Mouse (Mus musculus) neural tube, embryonic 11.5 days (tissue): ENCODE measurements around the gene Lsm10. TPM values are rescaled to one million over a fixed set of nuclear protein-coding genes. Genes with fewer than 3 reads are reported as not detected.

ENCODE experiments used
- ATAC-seq: fragments of 200-750 bp; cut with Nextera tagmentation; 2 replicates; pipeline ENCODE4 v1.8.0; 2017; ENCODE audit warnings: moderate number of reproducible peaks, mild to moderate bottlenecking, moderate TSS enrichment, moderate library complexity; ENCODE audit not compliant: insufficient read depth, low FRiP score, low TSS enrichment
- DNase-seq: peaks from one replicate; pipeline ENCODE4 v3.0.0-alpha.2; 2015; ENCODE audit warnings: low spot score
- H3K27ac ChIP-seq: fragments of 300-500 bp; sonication (generic); 2 replicates; pipeline ENCODE4 v1.5.1; 2014; ENCODE audit warnings: low read depth, mild to moderate bottlenecking, low read length
- H3K27me3 ChIP-seq: fragments of 300-500 bp; sonication (generic); 2 replicates; pipeline ENCODE4 v1.6.1; 2014; ENCODE audit warnings: mild to moderate bottlenecking, low read length, mixed read lengths; ENCODE audit not compliant: control insufficient read depth, insufficient read depth
- H3K36me3 ChIP-seq: fragments of 300-500 bp; sonication (generic); 2 replicates; pipeline ENCODE4 v1.6.1; 2014; ENCODE audit warnings: mild to moderate bottlenecking, low read length, moderate library complexity, mixed read lengths; ENCODE audit not compliant: control insufficient read depth, insufficient read depth
- H3K4me1 ChIP-seq: fragments of 300-500 bp; sonication (generic); 2 replicates; pipeline ENCODE4 v1.6.1; 2014; ENCODE audit warnings: low read length, mixed read lengths; ENCODE audit not compliant: control insufficient read depth, insufficient read depth
- H3K4me2 ChIP-seq: fragments of 300-500 bp; sonication (generic); 2 replicates; pipeline ENCODE4 v1.6.1; 2014; ENCODE audit warnings: low read depth, mild to moderate bottlenecking, moderate library complexity
- H3K4me3 ChIP-seq: fragments of 300-500 bp; sonication (generic); 2 replicates; pipeline ENCODE4 v1.5.1; 2014; ENCODE audit warnings: low read depth, low read length
- H3K9ac ChIP-seq: fragments of 300-500 bp; sonication (generic); 2 replicates; pipeline ENCODE4 v1.6.1; 2014; ENCODE audit warnings: mild to moderate bottlenecking, low read length
- H3K9me3 ChIP-seq: fragments of 300-500 bp; sonication (generic); 2 replicates; pipeline ENCODE4 v1.6.1; 2016; ENCODE audit warnings: low read length; ENCODE audit not compliant: control insufficient read depth
- WGBS: fragments of 180-500 bp; shearing (Covaris S2); extraction: QIAGEN DNeasy Blood & Tissue Kit; methylation state at CpG from one replicate; pipeline ENCODE4 v1.1.7; 2014; 5-methylcytosine and 5-hydroxymethylcytosine counted together
- polyA plus RNA-seq: library from polyadenylated mRNA; unstranded; fragments of >200 nt; fragmentation: Nextera tagmentation; extraction: Ambion mirVana; gene quantifications from 2 replicates; pipeline ENCODE4 v1.2.1, GENCODE M21; 2014

The Lsm10 gene
- polyA plus RNA-seq, 1 experiment from 2014 or later, result 42.6 TPM

GRCm38 (mm10) chr4:126141021-126141420 is 44.6 kb downstream of the Lsm10 start:
- Histone ChIP-seq H3K27me3 (no peaks in the 10 kb centered on the region), H3K4me2 (no peak overlapping the region), H3K9ac (no peak overlapping the region), H3K36me3 (peaks cover 7% of the 10 kb centered on the region), H3K27ac (no peak overlapping the region), H3K4me3 (no peak overlapping the region), H3K4me1 (no peaks in the 10 kb centered on the region), H3K9me3 (no peaks in the 10 kb centered on the region)
- DNase-seq, result no peak
- 84% methylated on average over 5 of the region's 5 CpGs for WGBS
- ATAC-seq, result no peak

- no peak overlapping the region for H3K4me3 ChIP-seq
- H3K4me2 ChIP-seq, result no peak overlapping the region
- H3K9ac ChIP-seq, result no peak overlapping the region
- peaks cover 15% of the 10 kb centered on the region for H3K4me1 ChIP-seq
- 64% methylated on average over 3 of the region's 4 CpGs for WGBS
- DNase-seq (no peak), ATAC-seq (no peak)
- H3K27me3 ChIP-seq, result peaks cover 19% of the 10 kb centered on the region
- H3K36me3 ChIP-seq, result no peaks in the 10 kb centered on the region; the same call in 1 of the 2 replicates
- H3K27ac ChIP-seq, result no peak overlapping the region
- no peaks in the 10 kb centered on the region for H3K9me3 ChIP-seq
Measured at GRCm38 (mm10) chr4:126145396-126145795, 49.0 kb downstream of the Lsm10 start.

GRCm38 (mm10) chr4:126146974-126147532 is 50.6 kb downstream of the Lsm10 start:
- Histone ChIP-seq H3K4me1 (peaks cover 15% of the 10 kb centered on the region), H3K27me3 (peaks cover 19% of the 10 kb centered on the region), H3K27ac (peak overlapping the region; percentile 73; the same call in 1 of the 2 replicates), H3K9ac (no peak overlapping the region), H3K9me3 (no peaks in the 10 kb centered on the region), H3K4me3 (no peak overlapping the region), H3K4me2 (no peak overlapping the region), H3K36me3 (no peaks in the 10 kb centered on the region)
- ATAC-seq (0 out of 2 replicates have a peak, but pooled peaks have one; percentile 14), DNase-seq (no peak)
- WGBS, result 31% methylated on average over 9 of the region's 9 CpGs

- Histone ChIP-seq H3K27ac (peak within 1 kb of the TSS; percentile 73), H3K36me3 (no peaks in the 10 kb centered on the region), H3K4me1 (peaks cover 15% of the 10 kb centered on the region), H3K4me3 (peak within 1 kb of the TSS; percentile 49), H3K9me3 (no peaks in the 10 kb centered on the region), H3K27me3 (peaks cover 19% of the 10 kb centered on the region), H3K9ac (peak within 1 kb of the TSS; percentile 61), H3K4me2 (peak within 1 kb of the TSS; percentile 65)
- peak; percentile 35; the same call in 1 of the 2 replicates for ATAC-seq
- peak; percentile 78 for DNase-seq
- WGBS, result under 1% methylated on average over 24 of the region's 24 CpGs
Measured at GRCm38 (mm10) chr4:126147533-126148160, 51.2 kb downstream of the Lsm10 start, which contains the start of gene Eva1b. TSS of gene Eva1b (plus strand) at chr4:126147744.

Other genes with a start within 250 kb of the Lsm10 start
- gene Csf3r, start 72.1 kb upstream of the Lsm10 start, polyA plus RNA-seq, result 0.94 and 0.95 TPM in 2 replicates
- 125 and 134 TPM in 2 replicates for gene Mrps15, start 49.7 kb upstream of the Lsm10 start, polyA plus RNA-seq
- gene Oscp1, start 38.1 kb upstream of the Lsm10 start, polyA plus RNA-seq, result 21.4 and 23.0 TPM in 2 replicates
- 32.5 and 32.8 TPM in 2 replicates for gene Stk40, start 7.3 kb downstream of the Lsm10 start, polyA plus RNA-seq
- gene Eva1b, start 51.1 kb downstream of the Lsm10 start, polyA plus RNA-seq, result 42.5 and 43.4 TPM in 2 replicates
- gene Sh3d21, start 66.9 kb downstream of the Lsm10 start, polyA plus RNA-seq, result 2.1 and 2.6 TPM in 2 replicates
- 197 and 217 TPM in 2 replicates for gene Thrap3, start 106.1 kb downstream of the Lsm10 start, polyA plus RNA-seq
- 80.9 and 83.6 TPM in 2 replicates for gene Map7d1, start 159.7 kb downstream of the Lsm10 start, polyA plus RNA-seq
- 32.1 and 45.4 TPM in 2 replicates for gene Trappc3, start 165.7 kb downstream of the Lsm10 start, polyA plus RNA-seq
- gene Col8a2, start 190.2 kb downstream of the Lsm10 start, polyA plus RNA-seq, result 7.4 and 7.9 TPM in 2 replicates
- 52.7 and 56.8 TPM in 2 replicates for gene Adprhl2, start 225.1 kb downstream of the Lsm10 start, polyA plus RNA-seq
- gene Tekt2, start 229.1 kb downstream of the Lsm10 start, polyA plus RNA-seq, result 1.2 and 1.8 TPM in 2 replicates